In genomic region chr14:62879497-62879896, GRCm38 (mm10) we compare ENCODE assay signal across 8 mouse cellular contexts. TPM values are rescaled to one million over a fixed set of nuclear protein-coding genes. Genes with fewer than 3 reads are reported as not detected.
DNase-seq lines count a peak whose midpoint lies in the region; ATAC-seq and TF ChIP-seq lines count a peak whose summit lies in the region.

No protein-coding gene starts in this region.

- peak; percentile 80 for DNase-seq in 416B (ENCODE audit: low read depth)
- peak; percentile 92 for DNase-seq in brain, embryonic 14.5 days (ENCODE audit: low read depth)
- DNase-seq in midbrain, postnatal 0 days (ENCODE audit: low spot score) = peak; percentile 88
- peak; percentile 50 to 79 for DNase-seq in spleen, postnatal 10 days (ENCODE audit: low spot score in 2 of 2)

- peak; percentile 69 for TF ChIP-seq CTCF in brain, embryonic 14.5 days (IDR thresholded peaks at IDR 0.05; ENCODE audit: borderline replicate concordance, extremely low read depth, insufficient read depth, insufficient read length)
- TF ChIP-seq CTCF in midbrain, postnatal 0 days (IDR thresholded peaks at IDR 0.05) = peak; percentile 80

- no peak overlapping the region for H3K4me3 ChIP-seq in heart, embryonic 11.5 days (ENCODE audit: low read depth, low read length)
- H3K4me3 ChIP-seq in kidney, embryonic 14.5 days (ENCODE audit: low read length) = no peak overlapping the region
- no peak overlapping the region for H3K4me3 ChIP-seq in limb, embryonic 15.5 days
- no peak overlapping the region for H3K4me3 ChIP-seq in midbrain, postnatal 0 days (ENCODE audit: low read depth, low read length)

- no peaks in the 10 kb centered on the region for H3K9me3 ChIP-seq in heart, embryonic 11.5 days (replicated peaks; ENCODE audit: control insufficient read depth, low read length)
- no peaks in the 10 kb centered on the region for H3K9me3 ChIP-seq in kidney, embryonic 14.5 days (ENCODE audit: control insufficient read depth, low read length)
- no peaks in the 10 kb centered on the region for H3K9me3 ChIP-seq in limb, embryonic 15.5 days
- no peaks in the 10 kb centered on the region for H3K9me3 ChIP-seq in midbrain, postnatal 0 days (ENCODE audit: low read length)

- no peaks in the 10 kb centered on the region for H3K27me3 ChIP-seq in heart, embryonic 11.5 days (ENCODE audit: control insufficient read depth, insufficient read depth, low read length)
- H3K27me3 ChIP-seq in kidney, embryonic 14.5 days (ENCODE audit: control insufficient read depth, insufficient read depth, low read length) = no peaks in the 10 kb centered on the region
- no peaks in the 10 kb centered on the region for H3K27me3 ChIP-seq in limb, embryonic 15.5 days
- no peaks in the 10 kb centered on the region for H3K27me3 ChIP-seq in midbrain, postnatal 0 days (ENCODE audit: insufficient read depth, low read length)

- H3K36me3 ChIP-seq in heart, embryonic 11.5 days (ENCODE audit: control insufficient read depth, insufficient read depth, low read length) = no peaks in the 10 kb centered on the region
- no peaks in the 10 kb centered on the region for H3K36me3 ChIP-seq in kidney, embryonic 14.5 days (ENCODE audit: control insufficient read depth, insufficient read depth, low read length)
- H3K36me3 ChIP-seq in limb, embryonic 15.5 days = no peaks in the 10 kb centered on the region
- no peaks in the 10 kb centered on the region for H3K36me3 ChIP-seq in midbrain, postnatal 0 days (ENCODE audit: insufficient read depth, low read length)

- no peak overlapping the region for H3K9ac ChIP-seq in heart, embryonic 11.5 days (ENCODE audit: low read depth, low read length)
- H3K9ac ChIP-seq in kidney, embryonic 14.5 days (ENCODE audit: low read depth, low read length) = no peak overlapping the region
- no peak overlapping the region for H3K9ac ChIP-seq in limb, embryonic 15.5 days
- H3K9ac ChIP-seq in midbrain, postnatal 0 days (replicated peaks; ENCODE audit: low read length, poor library complexity, severe bottlenecking) = no peak overlapping the region; the same call in 1 of the 2 replicates

- peaks cover 30% of the 10 kb centered on the region for H3K4me1 ChIP-seq in heart, embryonic 11.5 days (ENCODE audit: control insufficient read depth, insufficient read depth, low read length)
- peaks cover 13% of the 10 kb centered on the region for H3K4me1 ChIP-seq in kidney, embryonic 14.5 days (ENCODE audit: control insufficient read depth, insufficient read depth, low read length)
- H3K4me1 ChIP-seq in limb, embryonic 15.5 days = peaks cover 20% of the 10 kb centered on the region
- H3K4me1 ChIP-seq in midbrain, postnatal 0 days (ENCODE audit: insufficient read depth, low read length) = peaks cover 12% of the 10 kb centered on the region; the same call in 1 of the 2 replicates

- H3K27ac ChIP-seq in heart, embryonic 11.5 days (ENCODE audit: low read depth, low read length) = no peak overlapping the region
- no peak overlapping the region for H3K27ac ChIP-seq in kidney, embryonic 14.5 days (ENCODE audit: low read depth, low read length)
- 0 out of 2 replicates have a peak overlapping the region, but pooled peaks have one; percentile 51 for H3K27ac ChIP-seq in limb, embryonic 15.5 days
- H3K27ac ChIP-seq in midbrain, postnatal 0 days (ENCODE audit: low read depth, low read length) = peak overlapping the region; percentile 65

- WGBS in heart, embryonic 11.5 days (ENCODE audit: insufficient replicate concordance) = 16% methylated on average over 5 of the region's 5 CpGs
- 22% methylated on average over 5 of the region's 5 CpGs for WGBS in kidney, embryonic 14.5 days
- WGBS in limb, embryonic 15.5 days = 18% methylated on average over 5 of the region's 5 CpGs
- WGBS in midbrain, postnatal 0 days = 10% methylated on average over 5 of the region's 5 CpGs

- no peak overlapping the region for H3K4me2 ChIP-seq in heart, embryonic 11.5 days
- no peak overlapping the region for H3K4me2 ChIP-seq in kidney, embryonic 14.5 days (replicated peaks; ENCODE audit: low read depth, low read length)
- no peak overlapping the region for H3K4me2 ChIP-seq in limb, embryonic 15.5 days
- peak overlapping the region; percentile 18; the same call in 1 of the 2 replicates for H3K4me2 ChIP-seq in midbrain, postnatal 0 days (ENCODE audit: low read depth, low read length, poor library complexity, severe bottlenecking)

- ATAC-seq in erythroblast, adult 5-6 weeks (replicated peaks; ENCODE audit: low FRiP score, poor library complexity, severe bottlenecking) = peak; percentile 76
- ATAC-seq in heart, embryonic 11.5 days (replicated peaks; ENCODE audit: insufficient number of reproducible peaks, low FRiP score, low TSS enrichment) = peak; percentile 55; the same call in 1 of the 2 replicates
- peak; percentile 79; the same call in 1 of the 2 replicates for ATAC-seq in kidney, embryonic 14.5 days (ENCODE audit: low FRiP score, low TSS enrichment)
- no peak for ATAC-seq in limb, embryonic 15.5 days (ENCODE audit: insufficient number of reproducible peaks, low FRiP score, low TSS enrichment, low read depth)
- ATAC-seq in midbrain, postnatal 0 days (ENCODE audit: low FRiP score) = peak; percentile 80

- no peak for TF ChIP-seq POLR2A in brain, embryonic 14.5 days (IDR thresholded peaks at IDR 0.05; ENCODE audit: borderline replicate concordance, extremely low read depth, insufficient read depth, insufficient read length, poor library complexity, severe bottlenecking)

RNA-seq across cellular contexts. Expression of gene Wdfy2, which starts 42.0 kb away (rescaled TPM):
- 11.4 and 15.4 TPM in 2 replicates for polyA plus RNA-seq in brain, embryonic 14.5 days (2012; rRNA removed)
- 4.8 and 7.9 TPM in 2 replicates for total RNA-seq in erythroblast, adult 5-6 weeks (2015; ENCODE audit: low replicate concordance)
- total RNA-seq in erythroblast, adult 5-6 weeks (2017; ENCODE audit: low replicate concordance) = 4.7 and 8.0 TPM in 2 replicates
- 7.6 and 9.4 TPM in 2 replicates for polyA plus RNA-seq in heart, embryonic 11.5 days (2014; fragmentation: Nextera tagmentation; extraction: Ambion mirVana)
- 5.2 and 12.1 TPM in 2 replicates for polyA plus RNA-seq in kidney, embryonic 14.5 days (2014; fragmentation: Nextera tagmentation; extraction: Ambion mirVana)
- 8.7 and 9.8 TPM in 2 replicates for polyA plus RNA-seq in limb, embryonic 15.5 days (2015; fragmentation: Nextera tagmentation; extraction: Ambion mirVana)
- 19.6 and 22.7 TPM in 2 replicates for total RNA-seq in midbrain, postnatal 0 days (2014; rRNA removed)
- polyA plus RNA-seq in midbrain, postnatal 0 days (2015; fragmentation: Nextera tagmentation; extraction: Ambion mirVana) = 4.3 TPM in 2 replicates

Comparison
In these comparisons a context has a peak if more than half of its experiments do, and no peak if none do; other contexts are left out.
1. H3K27ac ChIP-seq: peak in limb, embryonic 15.5 days (single experiment) and midbrain, postnatal 0 days (single experiment); none in heart, embryonic 11.5 days (single experiment) and kidney, embryonic 14.5 days (single experiment).
2. Peak in every context shown above with its lines, with median percentiles within 50 percentile points of each other: DNase-seq.